Mouse (Mus musculus): Measurements from ENCODE around the gene Phf12.
"Not testable (repeated sequence)": the region's sequence is repeated elsewhere in the genome, so short reads cannot be mapped to it uniquely, and the experiment has no call there.

Phf12 gene

DNA sequence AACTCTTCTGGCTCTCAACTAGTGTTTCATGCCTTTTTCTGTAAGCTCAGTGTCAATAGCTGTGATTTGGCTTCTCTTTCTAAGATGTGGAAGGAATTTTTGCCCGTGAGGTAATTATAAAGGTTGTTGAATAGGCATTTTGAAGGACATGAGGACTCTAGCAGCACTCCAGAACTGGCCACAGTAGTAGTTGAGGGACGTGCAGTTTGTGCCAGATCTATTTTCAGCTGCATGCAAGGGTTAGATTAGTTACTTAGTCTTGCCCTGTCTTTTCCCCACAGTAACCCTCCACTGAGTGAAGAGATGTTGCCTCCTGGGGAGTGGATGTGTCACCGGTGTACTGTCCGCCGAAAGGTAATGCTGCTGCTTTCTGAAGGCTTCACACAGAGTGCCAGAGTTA lies 23.9 kb downstream of the Phf12 start:
- in situ Hi-C loops (cut with MboI; ENCODE audit: unreplicated experiment in 2 of 2) = no loop called here

GRCm38 (mm10) chr11:78019676-78020075 lies 37.1 kb downstream of the Phf12 start:
- in situ Hi-C loops (cut with MboI; ENCODE audit: unreplicated experiment in 2 of 2) = loop anchor here in 1 of 2 experiments (5.0 kb wide), 1 partner anchor 32 kb away; no protein-coding TSS in a partner anchor

DNA sequence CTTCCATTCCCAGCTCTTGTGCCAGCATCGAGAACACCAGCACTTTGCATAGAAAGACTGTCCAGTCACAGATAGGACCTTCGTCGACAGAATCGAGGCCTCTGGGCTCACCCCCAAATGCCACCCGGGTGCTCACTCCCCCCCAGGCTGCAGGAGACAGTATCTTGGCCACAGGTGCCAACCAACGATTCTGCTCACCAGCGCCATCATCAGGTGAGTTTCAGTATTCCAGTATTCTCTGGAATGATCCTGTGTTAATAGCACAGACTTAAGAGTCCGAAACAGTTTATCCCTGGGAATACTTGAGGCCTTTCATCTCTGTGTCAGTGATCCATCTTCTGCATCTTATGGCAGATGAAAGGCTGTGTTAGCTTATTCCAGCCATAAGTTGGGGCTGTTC lies 41.1 kb downstream of the Phf12 start:
- in situ Hi-C loops (cut with MboI; ENCODE audit: unreplicated experiment in 2 of 2) = loop anchor here in 1 of 2 experiments (5.0 kb wide), 1 partner anchor 36 kb away; no protein-coding TSS in a partner anchor

GRCm38 (mm10) chr11:78029240-78029639 lies 46.7 kb downstream of the Phf12 start:
- in situ Hi-C loops (cut with MboI; ENCODE audit: unreplicated experiment in 2 of 2) = loop anchor here in 1 of 2 experiments (5.0 kb wide), 1 partner anchor 47 kb away; the partner anchor contains the start of gene Phf12

- in situ Hi-C loops (cut with MboI; ENCODE audit: unreplicated experiment in 2 of 2) = no loop called here
These were observed 48.0 kb downstream of the Phf12 start for GRCm38 (mm10) chr11:78030600-78030999.

GRCm38 (mm10) chr11:78031389-78031788 lies 48.8 kb downstream of the Phf12 start:
- in situ Hi-C loops (cut with MboI; ENCODE audit: unreplicated experiment in 2 of 2) = no loop called here

- in situ Hi-C loops (cut with MboI; ENCODE audit: unreplicated experiment in 2 of 2) = no loop called here
These were observed 49.6 kb downstream of the Phf12 start, which contains the start of gene Dhrs13 for GRCm38 (mm10) chr11:78031947-78032808. Gene Dhrs13 (plus strand): TSS chr11:78032280.

GRCm38 (mm10) chr11:78032809-78033195 lies 50.2 kb downstream of the Phf12 start:
- in situ Hi-C loops (cut with MboI; ENCODE audit: unreplicated experiment in 2 of 2) = no loop called here

DNA sequence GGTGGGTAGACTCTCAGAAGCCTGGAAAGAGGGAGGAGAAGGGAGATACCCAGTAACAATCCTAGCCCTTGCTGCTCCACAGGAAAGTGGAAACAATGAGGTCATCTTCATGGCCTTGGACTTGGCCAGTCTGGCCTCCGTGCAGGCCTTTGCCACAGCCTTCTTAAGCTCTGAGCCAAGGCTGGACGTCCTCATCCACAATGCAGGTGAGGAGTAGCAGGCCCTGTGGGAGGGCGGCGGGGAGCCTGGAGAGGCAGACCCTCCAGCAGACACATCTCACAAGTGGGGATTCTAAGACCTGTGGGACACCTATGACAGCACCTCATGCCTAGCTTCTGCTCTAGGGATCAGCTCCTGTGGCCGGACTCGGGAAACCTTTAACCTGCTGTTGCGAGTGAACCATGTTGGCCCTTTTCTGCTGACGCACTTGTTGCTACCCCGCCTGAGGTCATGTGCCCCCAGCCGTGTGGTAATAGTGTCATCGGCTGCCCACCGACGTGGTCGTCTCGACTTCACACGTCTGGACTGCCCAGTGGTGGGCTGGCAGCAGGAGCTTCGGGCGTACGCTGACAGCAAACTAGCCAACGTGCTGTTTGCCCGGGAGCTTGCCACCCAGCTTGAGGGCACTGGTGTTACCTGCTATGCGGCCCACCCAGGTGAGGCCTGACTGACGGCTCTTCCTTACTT lies 51.5 kb downstream of the Phf12 start:
- in situ Hi-C loops (cut with MboI; ENCODE audit: unreplicated experiment in 2 of 2) = no loop called here

DNA sequence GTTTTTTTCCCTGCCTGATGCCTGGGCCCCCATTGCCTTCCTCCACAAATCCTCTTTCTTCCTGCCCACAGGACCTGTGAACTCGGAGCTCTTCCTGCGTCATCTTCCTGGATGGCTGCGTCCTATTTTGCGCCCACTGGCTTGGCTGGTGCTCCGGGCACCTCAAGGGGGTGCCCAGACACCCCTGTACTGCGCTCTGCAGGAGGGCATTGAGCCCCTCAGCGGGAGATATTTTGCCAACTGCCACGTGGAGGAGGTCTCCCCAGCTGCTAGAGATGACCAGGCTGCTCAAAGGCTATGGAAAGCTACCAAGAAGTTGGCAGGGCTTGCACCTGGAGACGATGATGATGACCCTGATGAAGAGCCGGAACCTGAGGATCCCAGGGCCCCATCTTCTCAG lies 54.2 kb downstream of the Phf12 start:
- in situ Hi-C loops (cut with MboI; ENCODE audit: unreplicated experiment in 2 of 2) = no loop called here

- in situ Hi-C loops (cut with MboI; ENCODE audit: unreplicated experiment in 2 of 2) = no loop called here
These were observed 55.5 kb downstream of the Phf12 start, which contains the start of gene Flot2 for GRCm38 (mm10) chr11:78037831-78038752. Gene Flot2 (plus strand): TSS chr11:78037931.

DNA sequence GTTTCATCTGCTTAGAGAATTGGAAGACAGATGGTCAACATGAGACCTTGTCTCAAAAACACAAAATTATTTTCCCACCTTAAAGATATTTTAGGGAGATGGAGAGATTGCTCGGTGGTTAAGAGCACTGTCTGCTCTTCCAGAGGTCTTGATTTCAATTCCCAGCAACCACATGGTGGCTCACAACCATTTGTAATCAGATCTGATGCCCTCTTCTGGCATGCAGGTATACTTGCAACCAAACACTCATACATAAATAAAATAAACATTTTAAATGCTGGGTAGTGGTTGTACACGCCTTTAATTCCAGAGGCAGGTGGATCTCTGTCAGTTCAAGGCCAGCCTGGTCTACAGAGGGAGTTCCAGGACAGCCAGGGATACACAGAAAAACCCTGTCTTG lies 58.3 kb downstream of the Phf12 start:
- in situ Hi-C loops (cut with MboI; ENCODE audit: unreplicated experiment in 2 of 2) = no loop called here

GRCm38 (mm10) chr11:78042290-78042870 lies 59.8 kb downstream of the Phf12 start:
- in situ Hi-C loops (cut with MboI; ENCODE audit: unreplicated experiment in 2 of 2) = not testable (repeated sequence)

GRCm38 (mm10) chr11:78044758-78045251 lies 62.3 kb downstream of the Phf12 start:
- in situ Hi-C loops (cut with MboI; ENCODE audit: unreplicated experiment in 2 of 2) = no loop called here

- in situ Hi-C loops (cut with MboI; ENCODE audit: unreplicated experiment in 2 of 2) = not testable (repeated sequence)
These were observed 66.1 kb downstream of the Phf12 start for GRCm38 (mm10) chr11:78048637-78049036.

DNA sequence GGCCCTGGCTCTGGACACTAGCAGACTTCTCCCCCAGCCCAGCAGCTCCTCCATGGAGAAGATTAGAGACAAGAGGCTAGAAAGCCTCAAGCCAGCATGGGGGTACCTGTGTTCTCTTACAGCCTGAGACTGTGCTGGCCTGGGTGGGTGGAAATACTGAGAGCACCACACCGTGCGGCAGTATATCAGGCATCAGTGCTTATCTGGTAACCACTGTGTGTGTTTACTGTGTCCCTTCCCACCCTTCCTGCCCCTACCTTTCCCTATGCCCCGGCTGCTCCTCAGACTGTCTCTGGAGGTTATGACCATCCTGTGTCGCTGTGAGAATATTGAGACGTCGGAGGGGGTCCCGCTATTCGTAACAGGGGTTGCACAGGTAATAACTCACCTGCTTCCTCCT lies 70.5 kb downstream of the Phf12 start:
- in situ Hi-C loops (cut with MboI; ENCODE audit: unreplicated experiment in 2 of 2) = no loop called here

DNA sequence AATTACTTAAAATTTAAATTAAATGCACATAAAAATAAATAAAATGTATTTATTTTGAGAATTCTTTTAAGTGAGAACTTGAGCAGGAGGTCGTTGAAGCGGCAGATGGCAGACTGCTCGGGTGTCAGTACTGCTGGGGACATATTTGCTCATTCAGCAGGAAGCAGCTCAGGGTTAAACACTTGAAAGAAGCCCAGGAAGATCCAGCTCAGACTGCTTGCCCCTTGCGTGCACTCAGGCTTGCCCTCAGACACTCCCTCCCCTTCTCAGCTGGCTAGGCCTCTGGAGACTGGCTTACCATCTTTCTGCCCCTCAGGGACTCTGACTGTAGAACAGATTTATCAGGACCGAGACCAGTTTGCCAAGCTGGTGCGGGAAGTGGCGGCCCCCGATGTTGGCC lies 74.4 kb downstream of the Phf12 start:
- in situ Hi-C loops (cut with MboI; ENCODE audit: unreplicated experiment in 2 of 2) = loop anchor here (5.0 kb wide), 3 partner anchors 95 to 120 kb away; partner anchors contain the start of genes Nek8 (in 1 of the 2) and Tlcd1 (in 1 of the 2)

DNA sequence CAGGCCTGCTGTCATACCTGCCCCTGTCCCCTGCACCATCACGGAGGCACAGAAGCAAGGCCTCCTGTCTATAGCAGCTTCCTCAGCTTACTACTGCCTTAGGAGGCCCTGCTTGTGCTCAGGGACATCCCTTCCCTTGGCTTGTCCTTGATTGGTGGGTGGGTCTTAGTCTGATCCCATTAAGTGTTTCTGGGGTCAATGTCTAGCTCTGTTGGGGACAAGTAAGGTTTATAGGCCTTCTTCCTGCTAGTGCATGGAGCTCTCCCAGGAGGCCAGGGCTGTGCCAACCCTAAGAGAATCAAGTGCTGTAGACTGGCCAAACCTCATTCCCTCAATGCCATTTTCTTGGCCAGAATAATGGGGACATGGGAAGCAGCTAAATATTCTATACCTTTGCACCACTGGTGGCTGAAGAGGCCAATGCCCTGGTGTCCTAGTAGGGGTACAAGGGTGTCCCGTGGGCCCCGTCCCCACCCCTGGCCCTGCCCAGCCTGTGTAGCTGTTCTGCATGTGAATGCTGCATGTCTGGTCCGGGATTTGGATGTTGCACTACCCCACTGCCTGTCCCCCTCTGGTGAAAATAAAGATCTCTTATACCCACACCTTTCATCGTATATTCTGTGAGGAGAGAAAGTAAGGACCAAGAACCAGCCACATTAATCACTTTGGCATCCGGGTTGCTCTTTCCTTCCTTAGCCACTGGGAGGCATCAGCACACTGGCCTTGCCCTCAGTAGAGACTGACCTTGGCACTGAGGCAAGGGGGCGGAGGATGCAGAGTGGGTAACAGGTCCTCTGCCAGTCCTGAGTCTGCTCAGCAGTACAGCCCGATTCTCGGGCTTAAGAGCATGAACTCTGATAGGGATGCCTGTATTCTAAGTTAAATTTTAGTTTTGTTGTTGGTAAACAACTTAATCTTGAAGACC lies 77.5 kb downstream of the Phf12 start:
- in situ Hi-C loops (cut with MboI; ENCODE audit: unreplicated experiment in 2 of 2) = loop anchor here (5.0 kb wide), 4 partner anchors 87 to 117 kb away; partner anchors contain the start of genes Nek8 (in 1 of the 2) and Tlcd1 (in 1 of the 2)
